Mouse (Mus musculus) neural tube, embryonic 15.5 days (tissue): Measurements from ENCODE around the gene Ramp3. TPM values are rescaled to one million over a fixed set of nuclear protein-coding genes. Genes with fewer than 3 reads are reported as not detected.

Experiments used
- ATAC-seq: fragments of 200-750 bp; cut with Nextera tagmentation; 2 replicates; pipeline ENCODE4 v1.8.0; 2017; ENCODE audit warnings: mild to moderate bottlenecking, moderate TSS enrichment, moderate library complexity; ENCODE audit not compliant: low FRiP score
- H3K27ac ChIP-seq: fragments of 300-500 bp; sonication (generic); replicated peaks from 2 replicates; pipeline ENCODE4 v1.5.1; 2015; ENCODE audit warnings: mild to moderate bottlenecking, inconsistent platforms
- H3K27me3 ChIP-seq: fragments of 300-500 bp; sonication (generic); replicated peaks from 2 replicates; pipeline ENCODE4 v1.6.1; 2015; ENCODE audit warnings: inconsistent platforms
- H3K36me3 ChIP-seq: fragments of 300-500 bp; sonication (generic); 2 replicates; pipeline ENCODE4 v1.6.1; 2015; ENCODE audit warnings: inconsistent platforms
- H3K4me1 ChIP-seq: fragments of 300-500 bp; sonication (generic); 2 replicates; pipeline ENCODE4 v1.6.1; 2015; ENCODE audit warnings: inconsistent platforms
- H3K4me2 ChIP-seq: fragments of 300-500 bp; sonication (generic); 2 replicates; pipeline ENCODE4 v1.6.1; 2015; ENCODE audit warnings: inconsistent platforms, mild to moderate bottlenecking, moderate library complexity
- H3K4me3 ChIP-seq: fragments of 300-500 bp; sonication (generic); replicated peaks from 2 replicates; pipeline ENCODE4 v1.5.1; 2015; ENCODE audit warnings: mild to moderate bottlenecking, inconsistent platforms
- H3K9ac ChIP-seq: fragments of 300-500 bp; sonication (generic); replicated peaks from 2 replicates; pipeline ENCODE4 v1.6.1; 2015; ENCODE audit warnings: mild to moderate bottlenecking, inconsistent platforms
- H3K9me3 ChIP-seq: fragments of 300-500 bp; sonication (generic); replicated peaks from 2 replicates; pipeline ENCODE4 v1.6.1; 2016; ENCODE audit warnings: inconsistent platforms
- WGBS: fragments of 180-500 bp; shearing (Covaris S2); methylation state at CpG from one replicate; pipeline ENCODE4 v1.1.7; 2015; ENCODE audit warnings: mixed read lengths; 5-methylcytosine and 5-hydroxymethylcytosine counted together
- polyA plus RNA-seq: library from polyadenylated mRNA; unstranded; fragments of >200 nt; fragmentation: Nextera tagmentation; extraction: Ambion mirVana; gene quantifications from 2 replicates; pipeline ENCODE4 v1.2.1, GENCODE M21; 2015

Gene Ramp3
- polyA plus RNA-seq, result 29.9 and 32.1 TPM in 2 replicates

GRCm38 (mm10) chr11:6658271-6658670, at the start of gene Ramp3:
TSS of gene Ramp3 (plus strand) at chr11:6658521.
- peaks cover 4% of the 10 kb centered on the region for H3K27me3 ChIP-seq
- peak; percentile 84 for ATAC-seq
- H3K36me3 ChIP-seq, result no peaks in the 10 kb centered on the region
- WGBS, result under 1% methylated on average over 18 of the region's 18 CpGs
- H3K4me3 ChIP-seq, result peak within 1 kb of the TSS; percentile 47
- no peaks in the 10 kb centered on the region for H3K9me3 ChIP-seq
- H3K27ac ChIP-seq, result peak within 1 kb of the TSS; percentile 56; the same call in 1 of the 2 replicates
- H3K4me1 ChIP-seq, result peaks cover 12% of the 10 kb centered on the region
- peak within 1 kb of the TSS; percentile 49; the same call in 1 of the 2 replicates for H3K9ac ChIP-seq
- H3K4me2 ChIP-seq, result peak within 1 kb of the TSS; percentile 85

- H3K27me3 ChIP-seq, result no peaks in the 10 kb centered on the region
- H3K9me3 ChIP-seq, result no peaks in the 10 kb centered on the region
- H3K27ac ChIP-seq, result no peak overlapping the region
- H3K4me1 ChIP-seq, result no peaks in the 10 kb centered on the region
- WGBS, result 95% methylated on average over 12 of the region's 12 CpGs
- peaks cover 83% of the 10 kb centered on the region for H3K36me3 ChIP-seq
- H3K9ac ChIP-seq, result no peak overlapping the region
- no peak overlapping the region for H3K4me2 ChIP-seq
- no peak for ATAC-seq
- H3K4me3 ChIP-seq, result no peak overlapping the region
Measured at GRCm38 (mm10) chr11:6615250-6616205, 42.8 kb upstream of the Ramp3 start.

GRCm38 (mm10) chr11:6623704-6624103, 34.6 kb upstream of the Ramp3 start:
- no peaks in the 10 kb centered on the region for H3K9me3 ChIP-seq
- no peak overlapping the region for H3K9ac ChIP-seq
- peak overlapping the region; percentile 2; the same call in 1 of the 2 replicates for H3K4me2 ChIP-seq
- no peak overlapping the region for H3K4me3 ChIP-seq
- no peaks in the 10 kb centered on the region for H3K27me3 ChIP-seq
- peaks cover 36% of the 10 kb centered on the region for H3K4me1 ChIP-seq
- no peak overlapping the region for H3K27ac ChIP-seq
- 90% methylated on average over 10 of the region's 10 CpGs for WGBS
- no peak for ATAC-seq
- peaks cover 52% of the 10 kb centered on the region for H3K36me3 ChIP-seq

- H3K4me2 ChIP-seq, result peak overlapping the region; percentile 62
Measured at GRCm38 (mm10) chr11:6624619-6625382, 33.5 kb upstream of the Ramp3 start.

GRCm38 (mm10) chr11:6625478-6626387, 32.6 kb upstream of the Ramp3 start, which contains the start of gene Tbrg4:
TSS of gene Tbrg4 (minus strand) at chr11:6626067.
- H3K9ac ChIP-seq, result peak within 1 kb of the TSS; percentile 70
- H3K27me3 ChIP-seq, result no peaks in the 10 kb centered on the region
- H3K4me1 ChIP-seq, result peaks cover 36% of the 10 kb centered on the region
- WGBS, result under 1% methylated on average over 65 of the region's 66 CpGs
- peak within 1 kb of the TSS; percentile 91 for H3K4me2 ChIP-seq
- peak; percentile 95 for ATAC-seq
- no peaks in the 10 kb centered on the region for H3K9me3 ChIP-seq
- H3K4me3 ChIP-seq, result peak within 1 kb of the TSS; percentile 81
- H3K27ac ChIP-seq, result peak within 1 kb of the TSS; percentile 92
- peaks cover 31% of the 10 kb centered on the region for H3K36me3 ChIP-seq

More at GRCm38 (mm10) chr11:6624619-6625382, 33.5 kb upstream of the Ramp3 start:
- Histone ChIP-seq H3K4me3 (peak overlapping the region; percentile 81), H3K36me3 (peaks cover 41% of the 10 kb centered on the region), H3K27ac (no peak overlapping the region), H3K9me3 (no peaks in the 10 kb centered on the region), H3K9ac (peak overlapping the region; percentile 70), H3K27me3 (no peaks in the 10 kb centered on the region), H3K4me1 (peaks cover 36% of the 10 kb centered on the region)
- ATAC-seq, result no peak
- WGBS, result 71% methylated on average over 14 of the region's 14 CpGs

- Histone ChIP-seq H3K9me3 (no peaks in the 10 kb centered on the region), H3K27me3 (0 out of 2 replicates have a peak, but pooled peaks cover 1% of the 10 kb centered on the region), H3K4me2 (peak overlapping the region; percentile 91), H3K4me1 (peaks cover 36% of the 10 kb centered on the region), H3K9ac (peak overlapping the region; percentile 70), H3K27ac (peak overlapping the region; percentile 92), H3K36me3 (peaks cover 25% of the 10 kb centered on the region), H3K4me3 (peak overlapping the region; percentile 81)
- ATAC-seq, result peak; percentile 13; the same call in 1 of the 2 replicates
- WGBS, result 16% methylated on average over 16 of the region's 16 CpGs
Measured at GRCm38 (mm10) chr11:6626388-6626772, 31.9 kb upstream of the Ramp3 start.

GRCm38 (mm10) chr11:6627731-6628130, 30.6 kb upstream of the Ramp3 start:
- Histone ChIP-seq H3K27ac (no peak overlapping the region), H3K9ac (no peak overlapping the region), H3K4me2 (no peak overlapping the region), H3K36me3 (peaks cover 13% of the 10 kb centered on the region), H3K9me3 (no peaks in the 10 kb centered on the region), H3K27me3 (0 out of 2 replicates have a peak, but pooled peaks cover 4% of the 10 kb centered on the region), H3K4me1 (peaks cover 34% of the 10 kb centered on the region), H3K4me3 (no peak overlapping the region)
- WGBS, result 81% methylated on average over 4 of the region's 4 CpGs
- no peak for ATAC-seq

GRCm38 (mm10) chr11:6628568-6628967, 29.8 kb upstream of the Ramp3 start:
- 15% methylated on average over 4 of the region's 4 CpGs for WGBS
- no peak overlapping the region for H3K9ac ChIP-seq

GRCm38 (mm10) chr11:6629655-6630054, 28.7 kb upstream of the Ramp3 start:
- Histone ChIP-seq H3K9ac (no peak overlapping the region), H3K4me1 (peaks cover 15% of the 10 kb centered on the region), H3K4me3 (no peak overlapping the region), H3K9me3 (no peaks in the 10 kb centered on the region), H3K4me2 (no peak overlapping the region), H3K27ac (no peak overlapping the region), H3K36me3 (no peaks in the 10 kb centered on the region), H3K27me3 (0 out of 2 replicates have a peak, but pooled peaks cover 4% of the 10 kb centered on the region)
- ATAC-seq, result no peak

More at GRCm38 (mm10) chr11:6628568-6628967, 29.8 kb upstream of the Ramp3 start:
- Histone ChIP-seq H3K36me3 (peaks cover 5% of the 10 kb centered on the region; the same call in 1 of the 2 replicates), H3K27ac (no peak overlapping the region), H3K4me3 (no peak overlapping the region), H3K4me2 (no peak overlapping the region), H3K27me3 (0 out of 2 replicates have a peak, but pooled peaks cover 4% of the 10 kb centered on the region), H3K4me1 (peaks cover 25% of the 10 kb centered on the region), H3K9me3 (no peaks in the 10 kb centered on the region)
- ATAC-seq, result no peak

- H3K9ac ChIP-seq, result no peak overlapping the region
Measured at GRCm38 (mm10) chr11:6636150-6636549, 22.2 kb upstream of the Ramp3 start.

More at GRCm38 (mm10) chr11:6636150-6636549, 22.2 kb upstream of the Ramp3 start:
- Histone ChIP-seq H3K4me3 (no peak overlapping the region), H3K27ac (no peak overlapping the region), H3K9me3 (no peaks in the 10 kb centered on the region), H3K4me1 (no peaks in the 10 kb centered on the region), H3K4me2 (no peak overlapping the region), H3K27me3 (0 out of 2 replicates have a peak, but pooled peaks cover 4% of the 10 kb centered on the region), H3K36me3 (no peaks in the 10 kb centered on the region)
- WGBS, result 75% methylated on average over 8 of the region's 8 CpGs
- ATAC-seq, result no peak
